Mouse (Mus musculus) adrenal gland, postnatal 14 days (tissue): ENCODE measurements around the gene Btbd17. TPM values are rescaled to one million over a fixed set of nuclear protein-coding genes. Genes with fewer than 3 reads are reported as not detected.

Source experiments
- DNase-seq: peaks from one replicate; pipeline ENCODE4 v3.0.0; 2021; ENCODE audit warnings: mixed read lengths
- total RNA-seq: library from RNA; stranded (reverse); gene quantifications from 2 replicates; pipeline ENCODE4 v1.2.3, GENCODE M21; 2021

Btbd17 gene
- total RNA-seq, 1 experiment from 2014 or later: not detected

DNA sequence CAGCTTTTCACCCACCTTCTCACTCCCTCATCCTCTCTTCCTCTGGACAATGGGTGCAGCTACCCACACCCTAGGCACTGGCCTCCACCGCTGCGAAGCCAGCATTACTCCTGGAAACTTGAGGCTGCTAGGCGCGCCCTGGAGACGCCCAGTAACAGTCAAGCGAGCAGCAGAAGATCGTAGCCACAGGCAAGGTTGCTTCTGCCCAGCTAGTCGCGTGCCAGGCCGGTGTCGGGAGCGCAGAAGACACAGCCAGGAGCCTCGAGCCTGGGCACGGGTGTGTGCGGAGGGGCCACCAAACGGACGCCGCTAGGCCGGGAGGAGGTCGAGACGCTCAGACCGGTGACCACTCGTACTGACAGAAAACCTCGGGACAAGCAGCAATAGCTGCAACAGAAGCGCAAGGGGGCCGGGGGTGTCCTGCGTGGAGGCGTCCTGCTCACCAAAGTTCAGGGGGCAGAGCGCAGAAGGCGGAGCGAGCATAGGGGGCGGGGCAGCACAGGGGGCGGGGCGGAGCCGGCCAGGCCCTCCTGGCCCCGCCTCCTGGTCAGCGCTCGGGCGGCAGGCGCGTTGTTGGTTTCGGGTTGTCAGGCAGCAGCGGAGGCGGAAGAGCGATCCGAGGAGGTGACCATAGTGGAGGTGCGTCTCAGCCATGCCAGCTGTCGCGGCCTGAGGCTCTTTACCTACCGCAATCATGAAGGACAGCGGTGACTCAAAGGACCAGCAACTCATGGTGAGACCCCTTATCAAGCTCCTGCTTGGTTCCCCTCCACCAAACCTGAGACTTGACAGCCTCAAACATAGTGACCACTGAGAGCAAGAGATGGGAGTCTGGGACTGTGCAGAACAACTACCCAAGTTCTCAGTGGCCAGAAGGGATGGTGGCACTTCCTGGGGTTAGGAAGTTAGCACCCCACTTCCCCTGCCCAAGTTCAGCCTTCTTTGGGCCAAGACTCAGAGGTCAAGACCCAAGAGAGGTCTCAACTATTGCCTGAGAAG lies 30.6 kb downstream of the Btbd17 start, which contains the start of gene Kif19a:
Kif19a (plus strand) TSS at position 569 of the 999 bp plus-strand sequence.
- DNase-seq: peak; percentile 85

- no peak for DNase-seq
Measured at GRCm38 (mm10) chr11:114747564-114748138, 48.1 kb downstream of the Btbd17 start.

DNA sequence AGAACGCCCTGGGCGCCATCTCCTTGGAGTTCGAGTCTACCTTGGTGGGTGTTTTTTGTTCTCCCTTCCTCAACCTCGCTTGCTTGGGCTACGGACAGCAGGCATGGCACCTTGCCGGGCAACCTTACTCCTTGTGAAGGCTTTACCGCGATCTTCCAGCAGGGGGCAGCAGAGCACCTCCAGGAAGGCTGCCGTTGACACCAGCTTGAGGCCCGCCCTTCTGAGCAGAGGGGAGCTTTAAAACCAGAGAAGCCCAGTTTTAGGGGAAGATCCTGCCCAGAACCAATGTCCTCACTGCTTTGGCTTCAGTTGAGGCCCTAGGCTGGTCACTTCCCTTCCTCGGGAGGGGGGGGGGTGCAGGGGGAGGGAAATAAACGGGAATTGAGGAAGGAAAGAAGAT lies 50.6 kb downstream of the Btbd17 start:
- peak; percentile 95 for DNase-seq

DNA sequence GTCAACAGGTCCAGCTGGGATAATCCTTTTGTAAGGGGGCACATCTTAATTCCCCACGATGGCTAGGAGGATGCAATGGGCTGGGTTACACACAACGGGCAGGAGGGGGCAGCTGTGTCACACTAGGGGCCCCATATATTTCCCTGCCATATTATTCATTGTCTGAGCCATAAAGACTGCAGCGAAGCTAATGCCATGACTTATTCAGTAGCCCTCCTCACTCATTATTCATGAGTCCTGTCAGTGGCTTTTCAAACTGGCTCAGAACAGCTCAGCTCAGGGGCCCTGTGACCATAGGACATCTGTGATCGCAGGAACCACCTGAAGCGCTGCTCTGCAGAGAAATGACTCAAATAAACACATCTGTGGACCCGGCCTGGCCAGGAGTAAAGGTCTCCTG lies 54.3 kb downstream of the Btbd17 start:
- no peak for DNase-seq

Other genes starting within 250 kb of the Btbd17 start
- gene Rpl38, start 127.4 kb downstream of the Btbd17 start, total RNA-seq: 1,048 and 1,188 TPM in 2 replicates
- 61.7 and 64.7 TPM in 2 replicates for gene Ttyh2, start 120.5 kb downstream of the Btbd17 start, total RNA-seq
- 0.44 and 0.64 TPM in 2 replicates for gene Dnaic2, start 68.5 kb downstream of the Btbd17 start, total RNA-seq
- gene Kif19a, start 30.6 kb downstream of the Btbd17 start, total RNA-seq: 0.41 and 0.56 TPM in 2 replicates
- gene Gpr142, start 3.0 kb upstream of the Btbd17 start, total RNA-seq: not detected in 2 replicates
- 16.6 and 18.6 TPM in 2 replicates for gene Gprc5c, start 55.2 kb upstream of the Btbd17 start, total RNA-seq
- gene Cd300a, start 94.1 kb upstream of the Btbd17 start, total RNA-seq: 1.1 and 2.2 TPM in 2 replicates
- gene Cd300lb, start 138.4 kb upstream of the Btbd17 start, total RNA-seq: 0.70 and 1.7 TPM in 2 replicates
- 0.83 TPM in 1 of 2 replicates, not detected in the other for gene Cd300c, start 173.2 kb upstream of the Btbd17 start, total RNA-seq
- gene Cd300ld, start 194.0 kb upstream of the Btbd17 start, total RNA-seq: 0.34 and 0.78 TPM in 2 replicates
- gene Cd300c2, start 205.9 kb upstream of the Btbd17 start, total RNA-seq: 0.93 and 3.7 TPM in 2 replicates
- not detected in 2 replicates for gene Cd300ld2, start 220.2 kb upstream of the Btbd17 start, total RNA-seq
- gene Cd300ld4, start 231.1 kb upstream of the Btbd17 start, total RNA-seq: 0.79 TPM in 1 of 2 replicates, not detected in the other
- gene Cd300ld5, start 241.8 kb upstream of the Btbd17 start, total RNA-seq: 4.0 and 5.3 TPM in 2 replicates